ENCODE assay signal across 14 mouse cellular contexts in the genomic region with DNA sequence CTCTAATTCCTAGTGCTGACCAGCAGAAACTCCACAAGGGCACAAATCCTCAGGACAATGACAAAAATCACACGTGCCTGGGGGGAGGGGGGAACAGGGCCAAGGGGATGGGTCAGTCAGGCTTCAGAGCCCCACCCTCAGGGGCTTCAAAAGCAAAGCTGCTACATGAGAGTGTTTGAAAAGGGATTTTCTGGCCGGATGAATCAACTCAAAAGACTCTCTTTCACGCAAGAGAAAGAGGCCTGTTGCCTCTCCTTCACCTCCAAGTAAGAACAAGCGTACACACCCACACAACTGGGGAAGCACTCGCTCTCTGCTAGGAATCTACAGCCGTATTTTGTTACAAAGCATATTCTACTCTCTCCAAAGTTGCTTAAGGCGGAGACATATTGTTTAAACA. TPM values are rescaled to one million over a fixed set of nuclear protein-coding genes. Genes with fewer than 3 reads are reported as not detected.
DNase-seq lines count a peak whose midpoint lies in the region; ATAC-seq and TF ChIP-seq lines count a peak whose summit lies in the region.
"Had no signal": no experiment of that assay in that cellular context is flagged by ENCODE, and none has a peak within 500 bp of the region (broad histone marks: within the 10 kb centered on the region; RNA-seq: fewer than 3 reads in every experiment).

No protein-coding gene starts in this region.

- no peaks in the 10 kb centered on the region for H3K9me3 ChIP-seq in intestine, postnatal 0 days (ENCODE audit: control insufficient read depth)
- H3K9me3 ChIP-seq in intestine, embryonic 15.5 days = no peaks in the 10 kb centered on the region
- no peaks in the 10 kb centered on the region for H3K9me3 ChIP-seq in ES-Bruce4 (replicated peaks; ENCODE audit: control insufficient read depth, insufficient read depth, low read length, poor library complexity, severe bottlenecking)
- no peaks in the 10 kb centered on the region for H3K9me3 ChIP-seq in liver, embryonic 11.5 days (ENCODE audit: control insufficient read depth, low read length)
- H3K9me3 ChIP-seq: liver, embryonic 13.5 days; neural tube, embryonic 13.5 days had no signal

- no peak overlapping the region for H3K4me3 ChIP-seq in intestine, postnatal 0 days (ENCODE audit: low read depth, low read length)
- no peak overlapping the region for H3K4me3 ChIP-seq in intestine, embryonic 15.5 days (replicated peaks)
- H3K4me3 ChIP-seq in ES-Bruce4 (ENCODE audit: low read depth, low read length) = no peak overlapping the region
- H3K4me3 ChIP-seq in brown adipose tissue, adult 24 weeks (ENCODE audit: insufficient read depth, low read depth, low read length) = no peak overlapping the region
- no peak overlapping the region for H3K4me3 ChIP-seq in liver, embryonic 11.5 days (ENCODE audit: low read depth, low read length)
- H3K4me3 ChIP-seq: liver, embryonic 13.5 days; neural tube, embryonic 13.5 days had no signal

- no peak overlapping the region for H3K9ac ChIP-seq in intestine, postnatal 0 days (ENCODE audit: low read depth, low read length)
- H3K9ac ChIP-seq in intestine, embryonic 15.5 days = no peak overlapping the region
- H3K9ac ChIP-seq in ES-Bruce4 (ENCODE audit: low read depth, poor library complexity, severe bottlenecking) = no peak overlapping the region
- H3K9ac ChIP-seq in liver, embryonic 11.5 days (ENCODE audit: low read depth, low read length) = no peak overlapping the region
- H3K9ac ChIP-seq: liver, embryonic 13.5 days; neural tube, embryonic 13.5 days had no signal

- peak overlapping the region; percentile 46; the same call in 1 of the 2 replicates for H3K27ac ChIP-seq in intestine, postnatal 0 days (ENCODE audit: low read depth, low read length)
- no peak overlapping the region for H3K27ac ChIP-seq in intestine, embryonic 15.5 days
- H3K27ac ChIP-seq in ES-Bruce4 (ENCODE audit: insufficient read depth, low read length) = peak overlapping the region; percentile 95
- peak overlapping the region; percentile 70 for H3K27ac ChIP-seq in brown adipose tissue, adult 24 weeks (replicated peaks; ENCODE audit: low read depth, low read length)
- no peak overlapping the region for H3K27ac ChIP-seq in liver, embryonic 11.5 days (ENCODE audit: low read depth, low read length)
- H3K27ac ChIP-seq: liver, embryonic 13.5 days; neural tube, embryonic 13.5 days had no signal

- H3K36me3 ChIP-seq in intestine, postnatal 0 days (ENCODE audit: control insufficient read depth, insufficient read depth) = no peaks in the 10 kb centered on the region
- H3K36me3 ChIP-seq in intestine, embryonic 15.5 days = 0 out of 2 replicates have a peak, but pooled peaks cover 2% of the 10 kb centered on the region
- H3K36me3 ChIP-seq in ES-Bruce4 (ENCODE audit: control insufficient read depth, insufficient read depth, low read length, poor library complexity, severe bottlenecking) = no peaks in the 10 kb centered on the region
- H3K36me3 ChIP-seq in liver, embryonic 11.5 days (ENCODE audit: control insufficient read depth, insufficient read depth, low read length) = no peaks in the 10 kb centered on the region
- H3K36me3 ChIP-seq: liver, embryonic 13.5 days had no signal

- ATAC-seq in intestine, postnatal 0 days = no peak
- ATAC-seq in intestine, embryonic 15.5 days = no peak
- ATAC-seq in liver, embryonic 11.5 days (replicated peaks; ENCODE audit: low FRiP score) = no peak

- no peak for TF ChIP-seq POLR2A in ES-Bruce4 (IDR thresholded peaks at IDR 0.05; ENCODE audit: insufficient read depth, low read length)

- no peak overlapping the region for H3K4me2 ChIP-seq in intestine, postnatal 0 days (replicated peaks; ENCODE audit: low read depth)
- H3K4me2 ChIP-seq in intestine, embryonic 15.5 days (replicated peaks) = no peak overlapping the region
- H3K4me2 ChIP-seq in liver, embryonic 11.5 days = no peak overlapping the region
- H3K4me2 ChIP-seq: liver, embryonic 13.5 days; neural tube, embryonic 13.5 days had no signal

- no peak for TF ChIP-seq CTCF in intestine, postnatal 0 days (IDR thresholded peaks at IDR 0.05; ENCODE audit: low read depth)
- TF ChIP-seq CTCF in ES-Bruce4 (IDR thresholded peaks at IDR 0.05; ENCODE audit: low read depth, low read length) = no peak

- peaks cover 12% of the 10 kb centered on the region for H3K4me1 ChIP-seq in intestine, postnatal 0 days (replicated peaks; ENCODE audit: control insufficient read depth, insufficient read depth, low read length)
- H3K4me1 ChIP-seq in intestine, embryonic 15.5 days (replicated peaks) = peaks cover 27% of the 10 kb centered on the region
- peaks cover 16% of the 10 kb centered on the region for H3K4me1 ChIP-seq in ES-Bruce4 (ENCODE audit: control insufficient read depth, insufficient read depth, low read length)
- peaks cover 15% of the 10 kb centered on the region for H3K4me1 ChIP-seq in brown adipose tissue, adult 24 weeks (ENCODE audit: control insufficient read depth, insufficient read depth, insufficient read length, low read length)
- peaks cover 6% of the 10 kb centered on the region; the same call in 1 of the 2 replicates for H3K4me1 ChIP-seq in liver, embryonic 11.5 days (replicated peaks; ENCODE audit: control insufficient read depth, insufficient read depth, low read length)

- peak; percentile 84 for TF ChIP-seq EP300 in ES-Bruce4 (IDR thresholded peaks at IDR 0.05; ENCODE audit: insufficient read depth, low read depth, low read length)

- H3K27me3 ChIP-seq in intestine, postnatal 0 days (replicated peaks; ENCODE audit: control insufficient read depth, insufficient read depth, low read length) = no peaks in the 10 kb centered on the region
- no peaks in the 10 kb centered on the region for H3K27me3 ChIP-seq in intestine, embryonic 15.5 days (replicated peaks)
- H3K27me3 ChIP-seq in ES-Bruce4 (ENCODE audit: control insufficient read depth, insufficient read depth, low read length, poor library complexity, severe bottlenecking) = no peaks in the 10 kb centered on the region
- H3K27me3 ChIP-seq in liver, embryonic 11.5 days (replicated peaks; ENCODE audit: control insufficient read depth, insufficient read depth, low read length) = no peaks in the 10 kb centered on the region
- H3K27me3 ChIP-seq: liver, embryonic 13.5 days; neural tube, embryonic 13.5 days had no signal

- peak; percentile 45 for DNase-seq in mesoderm, embryonic 11.5 days (ENCODE audit: low read depth, low spot score)
- no peak for DNase-seq in c-Kit-positive CD71-positive TER-119-positive erythroid progenitor cells, embryonic 14.5 days (ENCODE audit: low spot score)
- DNase-seq in kidney, postnatal 25 days = no peak
- no peak for DNase-seq in liver, embryonic 11.5 days (ENCODE audit: low spot score)
- DNase-seq: adrenal gland, postnatal 25 days; gastrocnemius, postnatal 36 days; heart, postnatal 14 days; liver, embryonic 13.5 days; spleen, adult 18-20 months had no signal

- WGBS in intestine, postnatal 0 days = 37% methylated on average over 7 of the region's 7 CpGs
- WGBS in intestine, embryonic 15.5 days = 31% methylated on average over 7 of the region's 7 CpGs
- WGBS in liver, embryonic 11.5 days = 65% methylated on average over 7 of the region's 7 CpGs

RNA-seq across cellular contexts. Expression of gene Sipa1l3, which starts 28.6 kb away (rescaled TPM):
- polyA plus RNA-seq in intestine, postnatal 0 days (2015; fragmentation: Nextera tagmentation; extraction: Ambion mirVana) = 22.0 and 25.6 TPM in 2 replicates
- polyA plus RNA-seq in intestine, embryonic 15.5 days (2015; fragmentation: Nextera tagmentation; extraction: Ambion mirVana) = 26.6 and 27.9 TPM in 2 replicates
- polyA plus RNA-seq in ES-Bruce4 (2011; ENCODE audit: insufficient read depth, insufficient read length, low read depth, missing spikeins) = 29.4 and 31.0 TPM in 2 replicates
- polyA plus RNA-seq in brown adipose tissue, adult 24 weeks (2012; ENCODE audit: insufficient read depth, insufficient read length, missing spikeins) = 6.5 and 9.6 TPM in 2 replicates
- 9.0 and 10.1 TPM in 2 replicates for polyA plus RNA-seq in liver, embryonic 11.5 days (2014; fragmentation: Nextera tagmentation; extraction: Ambion mirVana)

Comparison
In these comparisons a context has a peak if more than half of its experiments do, and no peak if none do; other contexts are left out.
1. H3K27ac ChIP-seq: peak in intestine, postnatal 0 days (single experiment), ES-Bruce4 (single experiment) and brown adipose tissue, adult 24 weeks (single experiment); none in intestine, embryonic 15.5 days (single experiment) and liver, embryonic 11.5 days (single experiment).